Mouse (Mus musculus) stomach, postnatal 0 days (tissue): ENCODE measurements around the gene Zfp12.

ENCODE experiments used
- CTCF ChIP-seq: IDR thresholded peaks from 2 replicates; pipeline ENCODE4 v1.5.1; 2016; ENCODE audit warnings: antibody characterized with exemption, low read depth, mild to moderate bottlenecking, moderate library complexity
- EP300 ChIP-seq: optimal IDR thresholded peaks from 2 replicates; pipeline ENCODE3; 2016; ENCODE audit warnings: antibody characterized with exemption

- TF ChIP-seq CTCF = no peak
- TF ChIP-seq EP300 = no peak
Measured at GRCm38 (mm10) chr5:143271642-143272041, 36.7 kb downstream of the Zfp12 start.
